ENCODE assay signal across 8 mouse cellular contexts in genomic region chrX:153006387-153006841, GRCm38 (mm10). TPM values are rescaled to one million over a fixed set of nuclear protein-coding genes. Genes with fewer than 3 reads are reported as not detected.
DNase-seq lines count a peak whose midpoint lies in the region; ATAC-seq and TF ChIP-seq lines count a peak whose summit lies in the region.

Usp51 (plus strand) TSS chrX:153006469.

- H3ac ChIP-seq in myocyte (ENCODE audit: control insufficient read depth, insufficient read length) = no peak within 1 kb of the TSS

- no peaks in the 10 kb centered on the region for H3K9me3 ChIP-seq in embryonic facial prominence, embryonic 12.5 days
- H3K9me3 ChIP-seq in heart, embryonic 11.5 days (replicated peaks; ENCODE audit: control insufficient read depth, low read length) = no peaks in the 10 kb centered on the region
- no peaks in the 10 kb centered on the region for H3K9me3 ChIP-seq in kidney, embryonic 15.5 days (replicated peaks)

- TF ChIP-seq POLR2A in liver, adult 2 months (IDR thresholded peaks at IDR 0.05; ENCODE audit: extremely low read depth, insufficient read depth, low read length) = no peak
- no peak for TF ChIP-seq POLR2A in myocyte (IDR thresholded peaks at IDR 0.05; ENCODE audit: insufficient read length, low read depth)
- no peak for TF ChIP-seq POLR2A in testis, adult 2 months (IDR thresholded peaks at IDR 0.05; ENCODE audit: control insufficient read depth, low read depth, low read length)

- peak within 1 kb of the TSS; percentile 54 for H3K9ac ChIP-seq in embryonic facial prominence, embryonic 12.5 days
- H3K9ac ChIP-seq in heart, embryonic 11.5 days (ENCODE audit: low read depth, low read length) = peak within 1 kb of the TSS; percentile 62
- H3K9ac ChIP-seq in kidney, embryonic 15.5 days = peak within 1 kb of the TSS; percentile 38
- peak within 1 kb of the TSS; percentile 68 for H3K9ac ChIP-seq in liver, adult 2 months (ENCODE audit: low read depth, low read length)

- no peaks in the 10 kb centered on the region; the same call in 1 of the 2 replicates for H3K27me3 ChIP-seq in embryonic facial prominence, embryonic 12.5 days
- no peaks in the 10 kb centered on the region; the same call in 1 of the 2 replicates for H3K27me3 ChIP-seq in heart, embryonic 11.5 days (ENCODE audit: control insufficient read depth, insufficient read depth, low read length)
- peaks cover 16% of the 10 kb centered on the region; the same call in 1 of the 2 replicates for H3K27me3 ChIP-seq in kidney, embryonic 15.5 days
- no peaks in the 10 kb centered on the region for H3K27me3 ChIP-seq in liver, adult 2 months (ENCODE audit: control insufficient read depth, insufficient read depth, low read length)
- H3K27me3 ChIP-seq in myocyte (ENCODE audit: control insufficient read depth, insufficient read depth, insufficient read length) = no peaks in the 10 kb centered on the region
- H3K27me3 ChIP-seq in testis, adult 2 months (ENCODE audit: control insufficient read depth, insufficient read depth, low read length) = no peaks in the 10 kb centered on the region

- WGBS in embryonic facial prominence, embryonic 12.5 days = 20% methylated on average over 23 of the region's 23 CpGs
- WGBS in heart, embryonic 11.5 days (ENCODE audit: insufficient replicate concordance) = 18% methylated on average over 23 of the region's 23 CpGs
- WGBS in kidney, embryonic 15.5 days = 11% methylated on average over 23 of the region's 23 CpGs
- 2% methylated on average over 23 of the region's 23 CpGs for WGBS in liver, adult 2 months

- peak within 1 kb of the TSS; percentile 51 for H3K4me3 ChIP-seq in embryonic facial prominence, embryonic 12.5 days
- H3K4me3 ChIP-seq in heart, embryonic 11.5 days (ENCODE audit: low read depth, low read length) = peak within 1 kb of the TSS; percentile 58
- peak within 1 kb of the TSS; percentile 63 for H3K4me3 ChIP-seq in kidney, embryonic 15.5 days (replicated peaks)
- H3K4me3 ChIP-seq in liver, adult 2 months (ENCODE audit: insufficient read depth, low read depth, low read length) = peak within 1 kb of the TSS; percentile 99
- no peak within 1 kb of the TSS for H3K4me3 ChIP-seq in myocyte
- H3K4me3 ChIP-seq in testis, adult 2 months (ENCODE audit: control insufficient read depth, low read depth, low read length) = peak within 1 kb of the TSS; percentile 95

- peak; percentile 45 for TF ChIP-seq CTCF in liver, adult 2 months (IDR thresholded peaks at IDR 0.05; ENCODE audit: low read depth, low read length)
- TF ChIP-seq CTCF in testis, adult 2 months (IDR thresholded peaks at IDR 0.05; ENCODE audit: control insufficient read depth, insufficient read depth, insufficient replicate concordance, low read depth, low read length) = no peak

- no peaks in the 10 kb centered on the region for H3K79me2 ChIP-seq in liver, adult 2 months (ENCODE audit: control insufficient read depth, insufficient read depth, low read length)
- H3K79me2 ChIP-seq in myocyte (ENCODE audit: control insufficient read depth, insufficient read depth) = no peaks in the 10 kb centered on the region

- DNase-seq in B cell, adult 2 months = peak; percentile 3 to 12
- DNase-seq in adrenal gland, postnatal 25 days = peak; percentile 45
- DNase-seq in liver, adult 2 months (ENCODE audit: extremely low read depth, low read depth, low spot score) = peak; percentile 11

- peak within 1 kb of the TSS; percentile 59 for H3K4me2 ChIP-seq in embryonic facial prominence, embryonic 12.5 days (replicated peaks)
- H3K4me2 ChIP-seq in heart, embryonic 11.5 days = peak within 1 kb of the TSS; percentile 67
- peak within 1 kb of the TSS; percentile 69 for H3K4me2 ChIP-seq in kidney, embryonic 15.5 days
- H3K4me2 ChIP-seq in myocyte (ENCODE audit: low read depth) = peak within 1 kb of the TSS; percentile 12

- peak within 1 kb of the TSS; percentile 75 for H3K27ac ChIP-seq in embryonic facial prominence, embryonic 12.5 days
- H3K27ac ChIP-seq in heart, embryonic 11.5 days (ENCODE audit: low read depth, low read length) = peak within 1 kb of the TSS; percentile 59
- H3K27ac ChIP-seq in kidney, embryonic 15.5 days = peak within 1 kb of the TSS; percentile 64
- H3K27ac ChIP-seq in liver, adult 2 months (replicated peaks; ENCODE audit: insufficient read depth, low read depth, low read length) = peak within 1 kb of the TSS; percentile 37
- H3K27ac ChIP-seq in testis, adult 2 months (ENCODE audit: control insufficient read depth, insufficient read depth, low read depth, low read length) = peak within 1 kb of the TSS; percentile 78

- peak; percentile 74 for ATAC-seq in embryonic facial prominence, embryonic 12.5 days (ENCODE audit: insufficient number of reproducible peaks, insufficient read depth, low FRiP score, low TSS enrichment)
- no peak; the same call in 1 of the 2 replicates for ATAC-seq in heart, embryonic 11.5 days (replicated peaks; ENCODE audit: insufficient number of reproducible peaks, low FRiP score, low TSS enrichment)
- peak; percentile 76 for ATAC-seq in kidney, embryonic 15.5 days (replicated peaks; ENCODE audit: low FRiP score)

- H3K4me1 ChIP-seq in embryonic facial prominence, embryonic 12.5 days = no peaks in the 10 kb centered on the region
- H3K4me1 ChIP-seq in heart, embryonic 11.5 days (ENCODE audit: control insufficient read depth, insufficient read depth, low read length) = no peaks in the 10 kb centered on the region
- H3K4me1 ChIP-seq in kidney, embryonic 15.5 days = 0 out of 2 replicates have a peak, but pooled peaks cover 2% of the 10 kb centered on the region
- H3K4me1 ChIP-seq in liver, adult 2 months (ENCODE audit: control insufficient read depth, insufficient read depth, low read length) = no peaks in the 10 kb centered on the region
- peaks cover 2% of the 10 kb centered on the region; the same call in 1 of the 2 replicates for H3K4me1 ChIP-seq in testis, adult 2 months (ENCODE audit: control insufficient read depth, insufficient read depth, low read length)

- H3K36me3 ChIP-seq in embryonic facial prominence, embryonic 12.5 days = no peaks in the 10 kb centered on the region
- H3K36me3 ChIP-seq in heart, embryonic 11.5 days (ENCODE audit: control insufficient read depth, insufficient read depth, low read length) = no peaks in the 10 kb centered on the region
- no peaks in the 10 kb centered on the region for H3K36me3 ChIP-seq in kidney, embryonic 15.5 days
- H3K36me3 ChIP-seq in liver, adult 2 months (ENCODE audit: control insufficient read depth, insufficient read depth, low read length) = no peaks in the 10 kb centered on the region
- H3K36me3 ChIP-seq in myocyte (ENCODE audit: control insufficient read depth, insufficient read depth) = no peaks in the 10 kb centered on the region
- H3K36me3 ChIP-seq in testis, adult 2 months (ENCODE audit: control insufficient read depth, insufficient read depth, low read length) = no peaks in the 10 kb centered on the region

TF ChIP-seq in myocyte, 11 proteins besides CTCF, POLR2A, EP300 and RAD21:
- TF ChIP-seq POLR2AphosphoS2 (IDR thresholded peaks at IDR 0.05; ENCODE audit: insufficient read length, low read depth) (no peak), MAX (IDR thresholded peaks at IDR 0.05; ENCODE audit: low read depth) (no peak), TCF3 (IDR thresholded peaks at IDR 0.05; ENCODE audit: insufficient read length, low read depth) (no peak), REST (IDR thresholded peaks at IDR 0.05; ENCODE audit: insufficient read depth, insufficient read length) (no peak)
TF ChIP-seq in myocyte: peak in this region for 0.

RNA-seq across cellular contexts. Expression of gene Usp51, which starts in this region (rescaled TPM):
- total RNA-seq in adrenal gland, postnatal 25 days (2021) = 1.8 and 2.2 TPM in 2 replicates
- polyA plus RNA-seq in embryonic facial prominence, embryonic 12.5 days (2016; fragmentation: Nextera tagmentation; extraction: Ambion mirVana) = 2.3 and 2.7 TPM in 2 replicates
- polyA plus RNA-seq in heart, embryonic 11.5 days (2014; fragmentation: Nextera tagmentation; extraction: Ambion mirVana) = 1.0 and 1.9 TPM in 2 replicates
- polyA plus RNA-seq in kidney, embryonic 15.5 days (2015; fragmentation: Nextera tagmentation; extraction: Ambion mirVana) = 0.95 and 1.2 TPM in 2 replicates
- 0.07 TPM in 1 of 2 replicates, not detected in the other for total RNA-seq in liver, adult 2 months (2014; rRNA removed)
- not detected in 2 replicates for polyA plus RNA-seq in liver, adult 2 months (2012; rRNA removed)
- polyA plus RNA-seq in myocyte (2012; fragmentation: generic; extraction: Trizol) = not detected
- 0.97 and 1.4 TPM in 2 replicates for polyA plus RNA-seq in testis, adult 2 months (2012; rRNA removed)

Comparison
In these comparisons a context has a peak if more than half of its experiments do, and no peak if none do; other contexts are left out.
1. Peak in DNase-seq, H3K4me3 ChIP-seq, H3K27ac ChIP-seq and H3K9ac ChIP-seq in liver, adult 2 months; RNA of the gene not detected or under 1 TPM.
2. H3K4me2 ChIP-seq: peak in every context shown above with its lines; median percentile 69 in kidney, embryonic 15.5 days; 67 in heart, embryonic 11.5 days; 59 in embryonic facial prominence, embryonic 12.5 days; 12 in myocyte.